Mouse (Mus musculus) brain, embryonic 14.5 days (tissue): ENCODE measurements around the gene Sept9. TPM values are rescaled to one million over a fixed set of nuclear protein-coding genes. Genes with fewer than 3 reads are reported as not detected.

Source experiments
- DNase-seq: peaks from one replicate; pipeline ENCODE4 v3.0.0-alpha.2; 2011; ENCODE audit warnings: low read depth
- CTCF ChIP-seq: fragments of 200-500 bp; IDR thresholded peaks from 2 replicates; pipeline ENCODE4 v1.5.1; 2012; ENCODE audit warnings: inconsistent platforms, mild to moderate bottlenecking, moderate library complexity, borderline replicate concordance; ENCODE audit not compliant: insufficient read depth, insufficient read length; ENCODE audit errors: extremely low read depth
- POLR2A ChIP-seq: fragments of 200-500 bp; IDR thresholded peaks from 2 replicates; pipeline ENCODE4 v1.6.1; 2012; ENCODE audit warnings: mild to moderate bottlenecking, inconsistent platforms, borderline replicate concordance; ENCODE audit not compliant: poor library complexity, insufficient read depth, insufficient read length, severe bottlenecking; ENCODE audit errors: extremely low read depth
- polyA plus RNA-seq: library from polyadenylated mRNA; depleted of rRNA; stranded (reverse); fragments of >200 nt; gene quantifications from 2 replicates; pipeline ENCODE4 v1.2.3, GENCODE M21; 2012

The Sept9 gene
- polyA plus RNA-seq, 1 experiment: 64.3 TPM

DNA sequence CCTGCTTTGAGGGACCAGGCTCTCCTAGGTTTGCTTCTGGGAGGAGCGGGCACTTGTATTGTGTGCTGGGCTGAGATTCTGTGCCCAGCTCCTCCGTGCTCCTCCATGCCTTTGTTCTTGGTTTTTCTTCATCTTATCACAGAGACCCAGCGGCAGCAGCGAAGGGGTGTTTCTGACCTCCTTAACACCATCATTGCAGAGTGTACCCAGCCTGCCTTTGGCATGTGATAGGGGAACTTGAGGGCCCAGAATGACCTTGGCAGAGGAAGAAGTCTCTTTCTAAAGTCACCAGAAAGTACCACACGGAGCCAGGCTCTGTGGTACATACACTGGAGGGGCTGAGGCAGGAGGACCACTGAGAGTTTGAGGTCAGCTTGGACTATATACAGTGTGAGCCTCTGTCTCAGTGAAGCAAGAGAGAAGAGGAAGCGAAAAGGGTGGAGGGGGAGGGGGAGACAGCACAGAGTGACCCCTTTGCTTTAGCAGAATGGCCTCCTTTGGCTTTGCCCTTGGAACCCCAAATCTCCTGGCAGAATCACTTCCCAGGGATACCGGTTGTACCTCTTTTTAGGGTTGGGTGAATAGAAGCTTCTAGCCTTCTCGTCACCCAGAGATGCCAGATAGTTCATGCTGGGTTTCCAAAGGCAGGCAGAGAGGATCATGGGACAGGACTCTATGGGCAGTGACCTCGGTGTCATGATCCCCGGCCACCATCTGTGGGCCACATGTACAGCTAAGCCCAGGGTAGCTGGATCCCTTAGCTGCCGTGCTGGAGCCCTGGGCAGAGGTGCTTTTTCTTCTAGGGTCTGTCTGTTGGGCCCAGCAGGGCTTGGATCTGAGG lies 83.8 kb downstream of the Sept9 start:
- TF ChIP-seq CTCF (no peak), POLR2A (no peak)
- no peak for DNase-seq

DNA sequence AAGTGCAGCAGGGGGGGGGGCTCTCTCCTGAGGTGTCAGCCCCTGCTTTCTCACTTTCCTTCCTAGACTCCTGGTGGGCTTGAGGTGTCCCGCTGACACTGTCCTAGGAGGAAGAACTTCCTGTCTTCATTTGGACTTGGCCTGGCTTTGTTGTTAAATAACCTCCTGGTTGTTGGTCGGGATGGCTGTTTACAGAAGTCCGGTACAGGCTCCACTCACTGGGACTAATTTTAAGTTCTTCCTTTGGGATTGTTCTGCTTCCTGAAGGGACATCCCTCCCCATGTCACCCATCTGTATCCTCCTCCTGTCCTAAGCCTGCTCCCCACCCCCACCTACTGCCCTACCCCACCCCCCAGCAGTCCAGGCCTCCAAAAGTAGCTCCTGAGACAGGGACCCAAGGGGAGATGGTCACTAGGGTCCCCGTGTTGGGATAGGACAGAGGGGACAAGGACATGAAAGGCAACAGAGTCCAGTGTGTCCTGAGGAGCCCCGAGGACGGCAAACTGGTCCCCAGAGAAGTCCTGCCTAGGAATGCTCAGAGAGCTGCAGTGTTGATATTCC lies 84.5 kb downstream of the Sept9 start:
- no peak for DNase-seq

DNA sequence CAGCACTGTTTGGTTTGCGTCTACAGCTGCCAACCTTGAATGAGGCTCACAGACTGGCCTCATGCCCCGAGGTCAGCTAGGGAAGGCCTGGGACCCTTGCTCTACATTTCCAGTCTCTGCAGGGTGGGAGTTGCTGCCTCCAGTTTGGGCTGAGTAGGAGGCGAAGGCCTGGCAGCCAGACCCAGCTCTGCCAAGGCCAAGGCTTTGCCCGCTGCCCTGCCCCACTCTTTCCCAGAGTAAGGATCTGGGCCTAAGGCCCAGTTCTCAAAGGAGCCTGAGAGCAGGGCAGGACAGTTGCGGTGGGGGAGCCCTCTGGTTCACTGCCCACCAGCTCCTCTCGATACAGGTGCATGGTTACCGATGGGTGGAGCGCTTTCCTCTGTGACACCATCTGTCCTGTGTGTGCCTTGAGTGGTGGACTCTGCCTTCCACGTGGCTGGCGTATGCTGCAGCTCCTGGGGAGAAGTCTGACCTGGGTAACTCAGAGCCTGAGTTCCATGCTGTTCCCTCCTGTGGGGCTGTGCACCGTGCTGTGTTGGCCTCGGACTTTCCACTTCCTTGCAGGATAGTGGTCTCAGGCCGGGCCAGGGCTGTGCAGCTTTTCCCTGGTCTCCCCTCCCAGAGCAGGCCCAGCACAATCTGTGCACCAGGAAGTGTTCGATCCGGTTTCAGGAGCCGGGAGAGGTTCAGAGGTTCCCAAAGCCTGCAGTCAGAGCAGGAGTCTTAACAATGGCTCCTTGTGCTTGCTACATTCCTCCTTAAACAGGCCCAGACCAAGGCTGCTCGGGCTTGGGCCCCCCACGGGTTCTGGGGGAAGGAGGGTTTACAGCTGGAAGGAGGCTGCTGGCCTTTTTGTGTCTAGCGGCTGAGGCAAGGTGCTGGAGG lies 85.5 kb downstream of the Sept9 start:
- peak; percentile 63 for DNase-seq
- no peak for TF ChIP-seq CTCF
- no peak for TF ChIP-seq POLR2A

More for the DNA sequence above, 84.5 kb downstream of the Sept9 start:
- no peak for TF ChIP-seq CTCF
- no peak for TF ChIP-seq POLR2A

DNA sequence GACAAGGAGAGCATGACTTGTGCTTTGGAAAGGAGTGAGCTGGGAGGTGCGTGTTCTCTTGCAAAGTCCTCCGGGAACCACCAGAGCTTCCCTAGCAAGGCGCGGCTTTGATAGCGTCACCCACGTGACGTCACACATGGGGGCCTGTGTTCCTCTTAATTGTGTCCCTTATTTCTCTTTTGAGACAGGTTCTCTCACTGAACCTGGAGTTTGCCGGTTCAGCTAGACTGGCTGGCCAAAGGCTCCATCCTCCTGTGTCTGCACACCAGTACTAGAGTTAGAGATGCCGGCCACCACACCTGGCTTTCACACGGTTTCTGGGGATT lies 86.1 kb downstream of the Sept9 start:
- TF ChIP-seq CTCF: no peak
- TF ChIP-seq POLR2A: no peak
- no peak for DNase-seq

DNA sequence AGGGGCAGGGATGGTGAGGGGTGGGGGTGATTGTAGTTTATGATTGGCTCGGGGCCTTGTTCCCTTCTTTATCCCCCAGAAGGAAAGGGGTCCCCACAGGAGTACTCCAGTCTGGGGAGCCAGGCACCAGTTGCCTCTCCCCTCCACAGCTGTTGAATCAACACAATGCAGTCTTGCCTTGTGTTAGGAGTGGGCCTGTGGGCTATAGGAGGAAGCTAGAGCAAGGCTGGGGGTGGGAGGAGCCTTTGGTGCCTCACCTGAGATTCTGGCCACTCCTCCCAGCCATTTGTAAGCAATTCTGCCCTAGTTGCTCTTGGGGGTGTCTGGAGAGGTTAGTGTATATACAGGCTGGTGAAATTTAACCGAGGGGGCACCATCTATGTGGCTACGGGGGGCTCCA lies 88.3 kb downstream of the Sept9 start:
- DNase-seq: no peak
- TF ChIP-seq POLR2A (no peak), CTCF (no peak)

DNA sequence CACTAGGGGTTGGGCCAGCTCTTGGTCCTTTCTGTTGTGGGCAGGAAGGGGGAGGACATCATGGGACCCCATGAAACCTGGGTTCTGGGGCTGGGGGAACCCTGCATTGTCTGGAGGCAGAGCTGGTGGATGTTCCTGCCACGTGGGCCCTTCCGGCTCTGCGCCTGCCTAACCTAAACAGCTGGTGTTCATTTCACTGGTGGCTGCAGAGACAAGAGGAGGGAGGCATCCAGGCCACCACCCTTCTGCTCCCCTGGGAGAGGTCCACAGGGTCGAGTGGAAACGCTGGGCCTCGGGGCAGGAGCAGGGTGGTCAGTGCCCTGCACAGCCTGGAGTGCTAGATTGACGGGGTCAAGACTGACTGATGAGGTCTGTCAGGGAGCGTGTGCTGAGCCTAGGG lies 89.3 kb downstream of the Sept9 start:
- TF ChIP-seq POLR2A (no peak), CTCF (no peak)
- no peak for DNase-seq

DNA sequence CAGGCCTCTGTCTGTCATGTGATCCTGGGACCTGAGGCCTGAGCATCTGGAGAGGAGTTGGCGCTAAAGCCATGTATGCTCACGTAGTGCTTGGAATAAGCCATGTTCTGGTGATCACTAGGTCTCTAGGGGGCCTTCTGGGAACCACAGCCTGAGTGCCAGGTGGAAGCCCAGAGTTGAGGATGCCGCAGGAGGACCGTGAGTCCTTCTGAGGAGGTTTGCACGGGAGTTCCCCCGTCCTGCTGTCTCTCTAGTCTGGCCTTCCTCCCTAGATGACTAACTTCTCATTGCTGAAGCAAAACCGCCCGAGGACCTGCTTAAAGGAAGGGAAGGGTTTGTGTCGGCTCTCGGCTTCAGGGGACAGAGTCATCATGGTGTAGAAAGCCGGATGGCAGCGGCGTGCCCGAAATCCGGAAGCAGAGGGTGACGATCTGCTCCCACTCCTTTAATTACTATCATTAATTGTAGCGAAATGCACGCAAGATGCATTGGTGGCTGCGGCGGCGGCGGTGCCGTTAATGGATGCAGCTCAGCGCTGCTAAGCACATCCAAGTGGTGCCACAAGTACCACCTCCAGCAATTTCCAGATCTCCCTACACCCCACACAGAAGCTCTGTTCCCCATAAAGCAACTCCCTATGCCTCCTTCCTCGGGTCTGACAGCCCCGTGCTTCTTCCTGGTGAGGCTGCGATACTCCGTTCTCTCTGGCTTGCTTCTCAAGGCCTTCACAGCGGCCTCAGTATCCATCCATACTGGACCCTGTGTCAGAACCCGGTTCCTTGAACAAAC lies 92.0 kb downstream of the Sept9 start:
- no peak for DNase-seq
- no peak for TF ChIP-seq CTCF
- TF ChIP-seq POLR2A: no peak

DNA sequence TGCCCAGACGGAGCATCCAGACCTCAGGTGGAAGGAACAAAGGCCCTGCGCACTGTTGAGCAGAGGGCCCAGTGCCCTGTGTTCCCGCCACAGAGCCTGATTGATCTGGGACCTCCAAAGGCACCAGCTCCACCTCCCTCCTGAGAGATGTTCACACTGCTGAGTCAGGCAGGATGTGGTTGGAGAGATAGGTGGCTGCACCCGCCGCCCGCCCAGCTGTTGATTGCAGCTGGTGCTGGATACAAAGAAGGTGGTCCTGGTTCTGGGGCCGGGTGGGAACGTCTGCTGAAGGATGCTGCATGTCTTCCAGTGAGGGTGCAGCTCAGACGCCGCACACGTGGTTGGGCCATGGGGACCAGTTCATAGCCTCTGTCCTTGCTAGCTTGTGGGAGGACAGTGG lies 93.0 kb downstream of the Sept9 start:
- DNase-seq: no peak
- TF ChIP-seq POLR2A: no peak
- no peak for TF ChIP-seq CTCF

DNA sequence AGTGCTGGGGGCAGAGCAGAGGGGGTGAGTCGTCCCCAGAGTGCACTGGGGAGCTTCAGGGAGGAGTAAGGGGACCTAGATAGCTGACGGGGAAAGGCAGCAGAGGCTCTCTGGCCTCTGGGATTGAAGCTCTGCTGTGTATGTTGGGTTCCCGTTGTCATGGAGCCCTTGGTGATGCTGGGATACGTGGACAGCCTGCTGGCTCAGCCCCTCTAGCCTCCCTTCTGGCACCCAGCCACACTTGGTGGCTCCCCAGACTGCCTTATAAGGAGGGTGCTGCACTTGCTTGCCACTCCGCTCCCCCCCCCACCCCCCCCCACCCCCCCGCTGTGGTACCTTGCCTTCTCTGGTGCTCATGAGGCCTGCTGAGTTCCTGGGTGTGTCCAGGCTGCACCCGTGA lies 95.8 kb downstream of the Sept9 start:
- no peak for DNase-seq
- TF ChIP-seq POLR2A (no peak), CTCF (no peak)

DNA sequence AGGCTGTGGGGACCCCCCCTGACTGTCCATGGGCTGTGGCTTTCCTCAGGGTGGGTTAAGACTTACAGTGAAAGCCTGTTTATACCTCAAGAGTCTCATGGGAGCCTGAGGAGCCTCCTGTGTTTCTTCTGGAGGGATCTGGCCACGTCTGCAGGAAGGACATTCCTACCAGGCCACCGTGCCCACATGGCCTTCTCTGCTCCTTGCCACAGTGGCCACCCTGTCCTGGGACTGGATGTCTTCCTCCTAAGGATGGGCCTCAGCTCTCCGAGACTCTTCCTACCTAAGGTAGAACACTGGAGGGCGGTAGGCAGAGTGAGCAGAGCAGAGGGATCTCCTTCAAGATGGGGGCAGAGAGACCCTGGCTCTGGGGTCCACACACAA lies 96.6 kb downstream of the Sept9 start:
- DNase-seq: no peak
- no peak for TF ChIP-seq CTCF
- no peak for TF ChIP-seq POLR2A
